Mouse (Mus musculus): ENCODE data around the gene Hbq1b.
A peak's percentile ranks its signal among the peaks of the same experiment; 100 is the strongest.

Hbq1b gene

GRCm38 (mm10) chr11:32300279-32301267 is 13.8 kb downstream of the Hbq1b start:
- no peak for DNase-seq (ENCODE audit: low spot score)

GRCm38 (mm10) chr11:32301506-32301905 is 14.7 kb downstream of the Hbq1b start:
- DNase-seq (ENCODE audit: low spot score) = no peak

DNA sequence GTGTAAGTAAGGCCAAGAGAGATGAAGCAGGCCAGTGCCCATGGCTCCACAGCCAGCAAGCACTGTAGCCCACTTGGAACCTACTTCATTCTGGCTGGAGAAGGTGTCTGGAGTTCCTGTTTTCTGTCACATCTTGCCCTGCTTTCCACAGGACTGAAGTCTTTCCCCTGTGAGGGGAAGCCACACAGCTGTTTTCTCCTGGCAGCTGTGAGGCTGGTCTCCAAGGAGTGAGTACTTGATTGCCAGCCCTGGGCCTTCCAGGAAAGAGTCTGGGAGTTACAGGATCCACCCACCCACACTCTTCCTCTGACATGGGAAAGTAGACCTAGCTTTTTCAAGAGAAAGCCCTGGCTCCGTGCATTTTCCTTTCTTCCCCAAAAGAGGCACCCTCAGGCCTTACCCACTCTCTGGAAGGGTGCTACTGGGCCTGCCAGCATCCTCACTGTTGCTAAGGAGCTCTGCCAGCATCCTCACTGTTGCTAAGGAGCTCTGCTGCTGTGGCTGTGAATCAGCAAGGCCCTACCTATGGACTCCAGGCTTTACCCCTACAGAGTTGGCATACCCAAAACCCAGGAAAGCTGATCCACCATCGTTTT is 16.2 kb downstream of the Hbq1b start:
- DNase-seq (ENCODE audit: low spot score) = no peak

GRCm38 (mm10) chr11:32303455-32303854 is 16.7 kb downstream of the Hbq1b start:
- no peak for DNase-seq (ENCODE audit: low spot score)

DNA sequence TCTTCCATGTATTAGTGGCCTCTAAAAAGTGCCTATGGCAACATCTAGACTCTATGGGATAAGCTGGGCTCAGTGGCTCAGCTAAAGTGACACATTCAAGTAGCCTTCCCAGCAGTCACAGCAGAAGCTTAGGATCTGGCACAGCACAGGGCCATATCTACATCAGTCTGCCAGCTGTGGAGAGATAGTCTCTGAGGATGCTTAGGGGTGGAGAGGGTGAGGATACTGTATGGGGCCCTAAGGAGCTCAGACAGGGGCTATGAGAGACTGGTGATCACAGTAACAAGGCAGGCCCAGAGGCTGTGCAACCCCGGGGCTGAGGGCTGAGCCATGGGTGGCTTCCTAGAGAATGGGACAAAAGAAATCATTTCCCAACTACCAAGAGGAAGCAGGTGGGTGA is 20.2 kb downstream of the Hbq1b start:
- no peak for DNase-seq (ENCODE audit: low spot score)

DNA sequence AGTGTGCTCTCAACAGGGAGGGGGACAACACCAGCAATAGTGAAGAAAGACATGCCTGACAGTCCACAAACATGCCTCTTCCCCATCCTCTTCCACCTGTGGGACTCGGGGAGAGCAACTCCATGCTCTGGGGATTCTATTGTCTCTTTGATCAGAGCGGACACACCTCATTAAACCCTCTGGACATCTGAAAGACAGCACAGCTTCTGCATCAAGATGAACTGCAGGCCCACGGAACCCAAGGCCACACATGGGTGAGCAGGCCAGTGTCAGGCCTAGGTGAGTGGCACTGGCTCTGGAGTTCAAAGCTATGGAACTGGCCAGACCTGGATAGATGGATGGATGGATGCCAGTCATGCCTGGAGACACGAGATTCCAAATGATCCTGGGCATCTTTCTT is 22.7 kb downstream of the Hbq1b start:
- DNase-seq (ENCODE audit: low spot score) = no peak

DNA sequence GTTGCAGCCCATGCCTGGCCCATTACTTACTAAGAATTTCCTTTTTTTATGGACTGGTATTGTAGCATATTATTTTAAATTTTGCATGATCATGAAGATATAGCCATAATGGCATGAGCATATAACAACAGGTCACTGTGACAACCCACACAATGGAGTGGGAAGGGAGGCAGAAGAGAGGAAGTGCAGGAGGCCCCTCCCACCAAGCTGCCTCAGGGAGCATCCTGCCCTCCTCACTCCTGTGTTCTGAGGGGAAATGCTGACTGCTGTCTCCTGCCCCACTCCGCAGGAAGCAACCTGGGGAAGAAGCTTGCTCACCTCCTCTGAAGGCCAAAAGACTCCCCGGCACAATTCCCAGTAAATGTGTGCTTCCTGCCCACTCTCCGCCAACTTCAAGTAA is 23.2 kb downstream of the Hbq1b start:
- no peak for DNase-seq (ENCODE audit: low spot score)

GRCm38 (mm10) chr11:32316009-32316408 is 29.2 kb downstream of the Hbq1b start:
- DNase-seq (ENCODE audit: low spot score) = no peak

DNA sequence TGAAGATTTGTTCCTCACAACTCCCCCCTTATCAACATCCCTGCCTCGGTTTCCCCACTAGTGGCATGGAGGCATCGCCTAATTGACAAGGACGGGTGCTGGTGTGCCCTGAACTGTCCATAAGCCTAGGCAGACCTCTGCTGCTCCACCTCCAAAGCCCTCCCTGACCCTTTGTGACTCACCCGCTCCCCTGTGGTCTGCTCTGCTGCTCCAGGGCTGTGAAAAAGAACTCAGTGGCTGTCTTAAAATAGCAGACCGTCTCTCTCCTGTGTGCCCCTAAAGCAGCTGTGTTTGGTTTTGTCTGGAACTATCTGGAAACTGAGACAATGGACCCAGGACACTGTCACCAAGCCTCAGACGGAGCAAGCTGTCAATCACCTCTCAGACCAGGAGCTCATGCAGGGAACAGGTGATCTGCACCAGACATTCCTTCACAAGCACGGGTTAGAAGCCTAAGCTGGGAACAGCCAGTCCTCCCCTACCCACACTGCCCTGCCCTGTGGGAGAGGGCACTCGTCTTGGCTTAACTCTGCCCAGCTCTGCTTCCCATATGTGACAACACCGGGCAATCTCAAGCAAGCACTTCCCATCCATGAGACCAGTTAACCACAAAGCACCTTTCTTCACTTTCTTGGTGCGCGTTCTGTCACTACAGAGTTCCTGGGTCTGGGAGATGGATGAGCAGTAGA is 33.9 kb downstream of the Hbq1b start:
- no peak for DNase-seq (ENCODE audit: low spot score)

- DNase-seq (ENCODE audit: low spot score) = peak; percentile 63
Measured at GRCm38 (mm10) chr11:32321196-32321565, 34.4 kb downstream of the Hbq1b start.

DNA sequence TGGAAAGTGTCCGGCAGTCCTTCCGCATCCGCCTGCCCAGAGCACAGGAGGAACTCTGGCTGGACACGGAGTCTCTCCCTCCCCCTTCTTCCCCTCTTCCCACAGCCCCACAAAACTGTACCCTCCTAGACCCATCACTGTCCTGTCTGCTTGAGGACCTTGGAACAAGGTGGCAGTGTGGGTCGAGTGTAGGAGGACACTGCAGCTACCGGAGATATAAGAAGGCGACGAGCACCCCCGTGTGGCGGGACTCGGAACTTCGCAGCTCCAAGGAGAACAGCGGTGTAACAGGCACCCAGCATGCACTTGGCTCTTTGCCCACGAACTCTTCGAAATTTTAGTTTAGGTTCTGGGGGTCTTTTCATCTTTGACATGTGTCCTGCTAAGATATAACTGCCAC is 37.8 kb downstream of the Hbq1b start:
- peak; percentile 79 for DNase-seq (ENCODE audit: low spot score)

- no peak for DNase-seq (ENCODE audit: low spot score)
Measured at GRCm38 (mm10) chr11:32331075-32331474, 44.3 kb downstream of the Hbq1b start.

DNA sequence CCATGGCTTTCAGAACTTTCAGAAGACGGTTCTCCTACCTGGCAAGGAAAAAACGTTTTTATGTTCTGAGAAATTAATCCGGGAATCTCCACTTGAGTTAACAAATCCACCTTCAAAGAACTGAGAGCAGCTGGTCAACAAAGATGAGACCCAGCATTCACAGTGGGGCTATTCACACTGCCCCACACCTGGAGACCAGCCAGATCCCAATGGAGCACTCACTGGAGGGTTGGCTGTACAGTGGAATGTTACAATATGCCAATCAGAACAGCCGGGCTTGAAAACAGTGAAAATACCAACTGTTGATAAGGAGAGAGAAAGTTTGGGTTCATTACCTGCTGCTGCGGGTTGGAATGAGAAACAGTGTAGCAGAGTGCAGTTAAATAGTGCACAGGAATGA is 45.1 kb downstream of the Hbq1b start:
- no peak for DNase-seq (ENCODE audit: low spot score)

DNA sequence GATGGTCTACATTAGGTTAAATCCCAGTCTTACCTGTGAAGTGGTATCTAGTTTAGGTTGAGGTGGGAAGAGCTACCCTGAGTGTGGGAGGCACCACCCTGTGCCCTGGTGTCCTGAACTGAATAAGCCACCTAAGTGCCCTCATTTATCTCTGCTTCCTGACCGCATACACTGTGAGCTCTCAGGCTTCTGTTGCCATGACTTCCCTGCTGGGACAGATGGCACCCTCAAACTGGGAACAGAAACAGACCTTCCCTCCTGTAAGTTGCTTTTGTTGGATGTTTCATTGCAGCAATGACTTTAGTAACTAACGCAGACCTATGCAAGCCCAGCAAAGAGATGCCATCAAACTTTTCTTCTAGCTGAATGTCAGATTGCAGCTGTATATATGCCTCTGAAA is 46.5 kb downstream of the Hbq1b start:
- DNase-seq (ENCODE audit: low spot score) = no peak

DNA sequence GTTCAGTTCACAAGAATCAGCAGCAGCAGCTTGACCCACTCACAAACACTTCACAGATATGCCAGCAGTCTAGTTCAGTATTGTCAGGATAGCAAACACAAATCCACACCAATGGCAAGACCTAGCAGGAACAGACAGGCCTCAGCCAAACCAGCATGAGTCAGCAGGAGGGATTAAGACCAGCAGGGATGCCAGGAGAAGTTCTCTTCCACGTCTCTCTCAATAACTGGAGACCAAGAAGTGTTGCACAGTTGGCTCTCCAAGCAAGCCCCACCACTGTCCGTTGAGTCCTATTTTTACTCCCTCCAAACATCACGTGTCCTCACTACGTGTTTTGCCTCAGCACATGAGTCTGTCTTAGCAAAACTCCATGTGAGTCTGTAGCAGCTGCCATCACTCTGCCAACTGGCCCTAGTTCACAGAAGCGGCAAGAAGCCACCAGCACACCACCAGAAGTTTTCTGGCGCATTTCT is 49.7 kb downstream of the Hbq1b start:
- no peak for DNase-seq (ENCODE audit: low spot score)

All from spleen, adult 12 weeks (tissue).